Mouse (Mus musculus): ENCODE data around the gene OR5BS1P. TPM values are rescaled to one million over a fixed set of nuclear protein-coding genes. Genes with fewer than 3 reads are reported as not detected.

Gene OR5BS1P
- total RNA-seq, 1 experiment: not detected

GRCm38 (mm10) chr15:98528066-98528563 lies 58.4 kb downstream of the OR5BS1P start:
- no peaks in the 10 kb centered on the region for H3K9me3 ChIP-seq (ENCODE audit: control insufficient read depth, insufficient read depth, low read depth, low read length)
- H3K27ac ChIP-seq (ENCODE audit: insufficient read depth, low read depth, low read length, poor library complexity, severe bottlenecking): no peak overlapping the region
- TF ChIP-seq ZNF384 (IDR thresholded peaks at IDR 0.05; ENCODE audit: low read depth, low read length) (no peak), ZC3H11A (IDR thresholded peaks at IDR 0.05; ENCODE audit: borderline replicate concordance, low read depth, low read length) (no peak), CHD2 (IDR thresholded peaks at IDR 0.05; ENCODE audit: low read depth, low read length) (no peak), MAFK (IDR thresholded peaks at IDR 0.05; ENCODE audit: insufficient read depth, low read depth, low read length) (no peak), HCFC1 (IDR thresholded peaks at IDR 0.05; ENCODE audit: borderline replicate concordance, insufficient read depth, low read length) (no peak)
- H3K4me1 ChIP-seq (ENCODE audit: control insufficient read depth in 2 of 2, insufficient read depth in 2 of 2, low read length in 2 of 2, poor library complexity in 1 of 2): peaks cover 4 to 10% of the 10 kb centered on the region in 2 experiments
- peaks cover 62% of the 10 kb centered on the region for H3K36me3 ChIP-seq (ENCODE audit: control insufficient read depth, insufficient read depth, low read length, poor library complexity, severe bottlenecking)
- H3K9ac ChIP-seq (ENCODE audit: insufficient read depth, low read depth, low read length, poor library complexity, severe bottlenecking): no peak overlapping the region; the same call in 1 of the 2 replicates
- in situ Hi-C loops (cut with MboI; ENCODE audit: low sequenced_read_pairs in 2 of 2, unreplicated experiment in 2 of 2): no loop called here
- no peak for DNase-seq (ENCODE audit: low read depth, low spot score)
- no peak overlapping the region for H3K4me3 ChIP-seq (ENCODE audit: insufficient read depth in 1 of 2, low read depth in 1 of 2, low read length in 2 of 2, poor library complexity in 1 of 2, severe bottlenecking in 1 of 2)

Other genes starting within 250 kb of the OR5BS1P start
- not detected in 2 replicates for gene Gm44579, start 248.9 kb upstream of the OR5BS1P start, total RNA-seq (2012; rRNA removed)
- 0.16 TPM in 1 of 2 replicates, not detected in the other for gene Olfr287, start 248.8 kb upstream of the OR5BS1P start, total RNA-seq (2012; rRNA removed)
- gene Olfr286, start 235.4 kb upstream of the OR5BS1P start, total RNA-seq (2012; rRNA removed): not detected in 2 replicates
- 0.48 TPM in 1 of 2 replicates, not detected in the other for gene H1fnt, start 212.6 kb upstream of the OR5BS1P start, total RNA-seq (2012; rRNA removed)
- gene Zfp641, start 173.7 kb upstream of the OR5BS1P start, total RNA-seq (2012; rRNA removed): 0.05 and 0.31 TPM in 2 replicates
- not detected in 2 replicates for gene Olfr285, start 152.5 kb upstream of the OR5BS1P start, total RNA-seq (2012; rRNA removed)
- gene Olfr284, start 128.9 kb upstream of the OR5BS1P start, total RNA-seq (2012; rRNA removed): not detected in 2 replicates
- gene Olfr283, start 89.0 kb upstream of the OR5BS1P start, total RNA-seq (2012; rRNA removed): not detected in 2 replicates
- gene Olfr282, start 38.7 kb upstream of the OR5BS1P start, total RNA-seq (2012; rRNA removed): not detected in 2 replicates
- not detected in 2 replicates for gene Olfr281, start 17.3 kb upstream of the OR5BS1P start, total RNA-seq (2012; rRNA removed)
- gene Lalba, start 12.8 kb downstream of the OR5BS1P start, total RNA-seq (2012; rRNA removed): not detected in 2 replicates
- gene Olfr279, start 22.5 kb downstream of the OR5BS1P start, total RNA-seq (2012; rRNA removed): 0.04 TPM in 1 of 2 replicates, not detected in the other
- 95.0 and 111 TPM in 2 replicates for gene Kansl2, start 64.4 kb downstream of the OR5BS1P start, total RNA-seq (2012; rRNA removed)
- gene Ccnt1, start 101.0 kb downstream of the OR5BS1P start, total RNA-seq (2012; rRNA removed): 53.1 and 59.1 TPM in 2 replicates
- gene 4930415O20Rik, start 101.1 kb downstream of the OR5BS1P start, total RNA-seq (2012; rRNA removed): not detected in 2 replicates
- 9.0 and 15.3 TPM in 2 replicates for gene Adcy6, start 140.2 kb downstream of the OR5BS1P start, total RNA-seq (2012; rRNA removed)
- gene Cacnb3, start 160.9 kb downstream of the OR5BS1P start, total RNA-seq (2012; rRNA removed): 27.3 and 32.0 TPM in 2 replicates
- 147 and 151 TPM in 2 replicates for gene Ddx23, start 193.0 kb downstream of the OR5BS1P start, total RNA-seq (2012; rRNA removed)
- 5.7 and 7.6 TPM in 2 replicates for gene Rnd1, start 207.6 kb downstream of the OR5BS1P start, total RNA-seq (2012; rRNA removed)
- gene Ccdc65, start 238.3 kb downstream of the OR5BS1P start, total RNA-seq (2012; rRNA removed): 0.26 and 0.76 TPM in 2 replicates

All from ES-E14 (cell line).